ENCODE assay signal across 22 mouse cellular contexts in the genomic region with DNA sequence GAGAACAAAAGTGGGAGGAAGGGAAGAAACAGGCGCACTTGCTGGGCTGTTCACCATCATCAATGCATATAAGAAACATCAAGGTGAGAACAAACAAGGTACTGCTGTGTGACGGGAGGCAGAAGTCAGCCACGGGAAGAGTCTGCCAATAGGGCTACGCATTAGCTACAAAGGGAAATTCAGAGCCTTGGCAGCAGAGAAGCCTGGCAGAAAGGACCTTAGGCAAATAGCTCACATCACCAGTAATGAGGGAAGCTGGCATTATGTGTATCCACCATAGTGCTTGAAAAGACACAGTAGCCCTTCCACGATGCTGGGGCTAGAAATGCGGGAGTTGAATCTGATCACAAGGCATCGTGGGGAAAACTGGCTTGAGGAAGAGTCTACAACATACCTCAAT.
A peak's percentile ranks its signal among the peaks of the same experiment; 100 is the strongest.
DNase-seq lines count a peak whose midpoint lies in the region; ATAC-seq and TF ChIP-seq lines count a peak whose summit lies in the region.
"Had no signal": no experiment of that assay in that cellular context is flagged by ENCODE, and none has a peak within 500 bp of the region (broad histone marks: within the 10 kb centered on the region; RNA-seq: fewer than 3 reads in every experiment).

No protein-coding gene starts in this region.

- no peak overlapping the region for H3K4me3 ChIP-seq in forebrain, embryonic 15.5 days
- H3K4me3 ChIP-seq in forebrain, embryonic 11.5 days (ENCODE audit: low read depth, low read length), result no peak overlapping the region
- no peak overlapping the region for H3K4me3 ChIP-seq in hindbrain, postnatal 0 days (ENCODE audit: low read length)
- H3K4me3 ChIP-seq in hindbrain, embryonic 13.5 days, result no peak overlapping the region
- H3K4me3 ChIP-seq: heart, embryonic 12.5 days; heart, embryonic 15.5 days had no signal

- H3K9ac ChIP-seq in forebrain, embryonic 15.5 days (replicated peaks), result no peak overlapping the region
- no peak overlapping the region for H3K9ac ChIP-seq in forebrain, embryonic 11.5 days (ENCODE audit: low read length)
- H3K9ac ChIP-seq in hindbrain, postnatal 0 days (replicated peaks; ENCODE audit: low read length), result no peak overlapping the region
- H3K9ac ChIP-seq in hindbrain, embryonic 13.5 days, result no peak overlapping the region
- H3K9ac ChIP-seq: heart, embryonic 12.5 days; heart, embryonic 15.5 days had no signal

- TF ChIP-seq CTCF in hindbrain, postnatal 0 days (IDR thresholded peaks at IDR 0.05; ENCODE audit: low read depth), result no peak
- TF ChIP-seq CTCF in brain, embryonic 14.5 days (IDR thresholded peaks at IDR 0.05; ENCODE audit: borderline replicate concordance, extremely low read depth, insufficient read depth, insufficient read length), result no peak

- H3K36me3 ChIP-seq in forebrain, embryonic 15.5 days, result no peaks in the 10 kb centered on the region
- no peaks in the 10 kb centered on the region for H3K36me3 ChIP-seq in forebrain, embryonic 11.5 days (ENCODE audit: control insufficient read depth, insufficient read depth, low read length)
- H3K36me3 ChIP-seq in hindbrain, postnatal 0 days (ENCODE audit: insufficient read depth, low read length), result no peaks in the 10 kb centered on the region
- H3K36me3 ChIP-seq in hindbrain, embryonic 13.5 days, result no peaks in the 10 kb centered on the region
- H3K36me3 ChIP-seq: heart, embryonic 12.5 days; heart, embryonic 15.5 days had no signal

- WGBS in forebrain, embryonic 15.5 days, result 41% methylated on average over 7 of the region's 7 CpGs
- 83% methylated on average over 7 of the region's 7 CpGs for WGBS in forebrain, embryonic 11.5 days
- WGBS in hindbrain, postnatal 0 days, result 64% methylated on average over 7 of the region's 7 CpGs
- WGBS in hindbrain, embryonic 13.5 days, result 83% methylated on average over 7 of the region's 7 CpGs

- H3K9me3 ChIP-seq in forebrain, embryonic 15.5 days, result no peaks in the 10 kb centered on the region
- H3K9me3 ChIP-seq in forebrain, embryonic 11.5 days (ENCODE audit: control insufficient read depth, low read length), result no peaks in the 10 kb centered on the region
- no peaks in the 10 kb centered on the region for H3K9me3 ChIP-seq in hindbrain, postnatal 0 days (ENCODE audit: low read length)
- no peaks in the 10 kb centered on the region for H3K9me3 ChIP-seq in hindbrain, embryonic 13.5 days
- H3K9me3 ChIP-seq: heart, embryonic 12.5 days; heart, embryonic 15.5 days had no signal

- ATAC-seq in forebrain, embryonic 15.5 days (replicated peaks), result 0 out of 2 replicates have a peak, but pooled peaks have one; percentile 21
- ATAC-seq in forebrain, embryonic 11.5 days (replicated peaks; ENCODE audit: low FRiP score), result no peak
- no peak for ATAC-seq in hindbrain, postnatal 0 days
- ATAC-seq in hindbrain, embryonic 13.5 days (ENCODE audit: low FRiP score), result no peak
- ATAC-seq: CD4-positive, CD25-positive, alpha-beta regulatory T cell, adult 4 months; hindbrain, embryonic 16.5 days; inflammation-experienced regulatory T-cells, adult 6 months; intestine, embryonic 16.5 days had no signal

- peaks cover 7% of the 10 kb centered on the region; the same call in 1 of the 2 replicates for H3K4me1 ChIP-seq in forebrain, embryonic 15.5 days
- no peaks in the 10 kb centered on the region; the same call in 1 of the 2 replicates for H3K4me1 ChIP-seq in forebrain, embryonic 11.5 days (replicated peaks; ENCODE audit: control insufficient read depth, insufficient read depth, low read length)
- H3K4me1 ChIP-seq in hindbrain, postnatal 0 days (ENCODE audit: insufficient read depth, low read length), result no peaks in the 10 kb centered on the region
- H3K4me1 ChIP-seq in hindbrain, embryonic 13.5 days (replicated peaks), result no peaks in the 10 kb centered on the region
- H3K4me1 ChIP-seq: heart, embryonic 12.5 days; heart, embryonic 15.5 days had no signal

- TF ChIP-seq POLR2A in brain, embryonic 14.5 days (IDR thresholded peaks at IDR 0.05; ENCODE audit: borderline replicate concordance, extremely low read depth, insufficient read depth, insufficient read length, poor library complexity, severe bottlenecking), result no peak

- no peak overlapping the region for H3K4me2 ChIP-seq in forebrain, embryonic 15.5 days (replicated peaks)
- H3K4me2 ChIP-seq in forebrain, embryonic 11.5 days (ENCODE audit: low read depth, low read length, severe bottlenecking), result no peak overlapping the region
- no peak overlapping the region for H3K4me2 ChIP-seq in hindbrain, postnatal 0 days (ENCODE audit: low read depth, low read length)
- no peak overlapping the region for H3K4me2 ChIP-seq in hindbrain, embryonic 13.5 days
- H3K4me2 ChIP-seq: heart, embryonic 12.5 days; heart, embryonic 15.5 days had no signal

- DNase-seq in forebrain, embryonic 11.5 days (ENCODE audit: low spot score), result no peak
- peak; percentile 27 for DNase-seq in hindbrain, postnatal 0 days (ENCODE audit: low spot score)
- DNase-seq in brain, embryonic 14.5 days (ENCODE audit: low read depth), result peak; percentile 82
- no peak for DNase-seq in cerebellum, postnatal 14 days
- DNase-seq: adrenal gland, adult 2 months; adrenal gland, postnatal 14 days; cerebellum, adult 11-12 months; cerebellum, adult 8-10 months; cerebellum, postnatal 10 days; gastrocnemius, postnatal 25 days; heart, adult 18-20 months; heart, postnatal 10 days; heart, postnatal 36 days; kidney, adult 18-20 months had no signal

- H3K27me3 ChIP-seq in forebrain, embryonic 15.5 days, result no peaks in the 10 kb centered on the region
- H3K27me3 ChIP-seq in forebrain, embryonic 11.5 days (ENCODE audit: control insufficient read depth, insufficient read depth, low read length), result no peaks in the 10 kb centered on the region
- no peaks in the 10 kb centered on the region for H3K27me3 ChIP-seq in hindbrain, postnatal 0 days (ENCODE audit: insufficient read depth, low read length)
- H3K27me3 ChIP-seq in hindbrain, embryonic 13.5 days, result no peaks in the 10 kb centered on the region
- H3K27me3 ChIP-seq: heart, embryonic 12.5 days; heart, embryonic 15.5 days had no signal

- H3K27ac ChIP-seq in forebrain, embryonic 15.5 days (replicated peaks), result no peak overlapping the region
- H3K27ac ChIP-seq in forebrain, embryonic 11.5 days (ENCODE audit: low read depth, low read length), result no peak overlapping the region
- no peak overlapping the region for H3K27ac ChIP-seq in hindbrain, postnatal 0 days
- H3K27ac ChIP-seq in hindbrain, embryonic 13.5 days, result no peak overlapping the region
- H3K27ac ChIP-seq: heart, embryonic 15.5 days had no signal

Comparison
In these comparisons a context has a peak if more than half of its experiments do, and no peak if none do; other contexts are left out.
1. DNase-seq: peak in hindbrain, postnatal 0 days (single experiment) and brain, embryonic 14.5 days (single experiment); none in forebrain, embryonic 11.5 days (single experiment) and cerebellum, postnatal 14 days (0 of 2).